Mouse (Mus musculus) gastrocnemius, adult 18-20 months (tissue): ENCODE data around the gene Tsks. TPM values are rescaled to one million over a fixed set of nuclear protein-coding genes. Genes with fewer than 3 reads are reported as not detected.
A peak's percentile ranks its signal among the peaks of the same experiment; 100 is the strongest.

ENCODE experiments used
- DNase-seq: peaks from one replicate; pipeline ENCODE4 v3.0.0; 2021; ENCODE audit warnings: low spot score
- total RNA-seq, 2 experiments: library from RNA; stranded (reverse); gene quantifications; 2 replicates each; pipeline ENCODE4 v1.2.3; 2021

The Tsks gene
- total RNA-seq, 2 experiments from 2014 or later: not detected

- DNase-seq: no peak
Measured at GRCm38 (mm10) chr7:44975117-44975419, 32.1 kb downstream of the Tsks start.

- no peak for DNase-seq
Measured at GRCm38 (mm10) chr7:44978300-44978699, 35.3 kb downstream of the Tsks start.

GRCm38 (mm10) chr7:44981539-44981938 is 38.5 kb downstream of the Tsks start:
- no peak for DNase-seq

GRCm38 (mm10) chr7:44983085-44983484 is 40.1 kb downstream of the Tsks start:
- peak; percentile 90 for DNase-seq

- peak; percentile 64 for DNase-seq
Measured at GRCm38 (mm10) chr7:44983944-44984832, 41.2 kb downstream of the Tsks start.

- DNase-seq: no peak
Measured at GRCm38 (mm10) chr7:44984833-44985164, 41.8 kb downstream of the Tsks start.

- peak; percentile 64 for DNase-seq
Measured at GRCm38 (mm10) chr7:44985595-44986191, 42.7 kb downstream of the Tsks start.

- peak; percentile 99 for DNase-seq
Measured at GRCm38 (mm10) chr7:44986192-44986878, 43.3 kb downstream of the Tsks start, which contains the start of gene Prmt1. Gene Prmt1 (minus strand): TSS chr7:44986568.

- no peak for DNase-seq
Measured at GRCm38 (mm10) chr7:44986879-44987718, 44.1 kb downstream of the Tsks start.

GRCm38 (mm10) chr7:44996672-44997071 is 53.7 kb downstream of the Tsks start:
- DNase-seq: no peak

- DNase-seq: peak; percentile 98
Measured at GRCm38 (mm10) chr7:44997231-44997939, 54.4 kb downstream of the Tsks start, which contains the start of gene Irf3. Gene Irf3 (plus strand): TSS chr7:44997648.

GRCm38 (mm10) chr7:44997940-44998428 is 55.0 kb downstream of the Tsks start:
- DNase-seq: no peak

GRCm38 (mm10) chr7:44998501-44998955 is 55.5 kb downstream of the Tsks start, which contains the start of gene Bcl2l12:
Gene Bcl2l12 (minus strand): TSS chr7:44998712.
- DNase-seq: peak; percentile 43

GRCm38 (mm10) chr7:44999753-45000152 is 56.7 kb downstream of the Tsks start:
- no peak for DNase-seq

- no peak for DNase-seq
Measured at GRCm38 (mm10) chr7:45000539-45001114, 57.6 kb downstream of the Tsks start.

- no peak for DNase-seq
Measured at GRCm38 (mm10) chr7:45002440-45002839, 59.4 kb downstream of the Tsks start.

- DNase-seq: no peak
Measured at GRCm38 (mm10) chr7:45004546-45004945, 61.5 kb downstream of the Tsks start.

GRCm38 (mm10) chr7:45005321-45005992 is 62.5 kb downstream of the Tsks start:
- no peak for DNase-seq

- DNase-seq: no peak
Measured at GRCm38 (mm10) chr7:45006503-45006902, 63.5 kb downstream of the Tsks start.
